Mouse (Mus musculus) gastrocnemius, postnatal 36 days (tissue): ENCODE measurements around the gene Fam184b. TPM values are rescaled to one million over a fixed set of nuclear protein-coding genes. Genes with fewer than 3 reads are reported as not detected.
A peak's percentile ranks its signal among the peaks of the same experiment; 100 is the strongest.
"Not testable (repeated sequence)": the region's sequence is repeated elsewhere in the genome, so short reads cannot be mapped to it uniquely, and the experiment has no call there.

Source experiments
- DNase-seq, 2 experiments: peaks; one replicate each; pipeline ENCODE4 v3.0.0; 2022
- intact Hi-C: fragments of 180-260 bp; cut with DNase I; formaldehyde crosslinking; loops from one replicate; pipeline ENCODE4 v1.15.1; 2025
- long read RNA-seq, 2 experiments: library from polyadenylated mRNA; stranded (forward); transcript quantifications; one replicate each; pipeline ENCODE4 v2.0.0; 2021
- total RNA-seq, 2 experiments: library from RNA; stranded (reverse); gene quantifications; 2 replicates each; pipeline ENCODE4 v1.2.3; 2021

The Fam184b gene
- total RNA-seq: under 1 TPM; 0.18 to 0.35 TPM
- long read RNA-seq, experiment 1: 0 reads
- long read RNA-seq, experiment 2: 0 reads

- intact Hi-C loops: no loop called here
- peak in 1 of 2 experiments; percentile 15 for DNase-seq
These were observed at the start of gene Fam184b for GRCm38 (mm10) chr5:45638806-45639714. TSS of gene Fam184b (minus strand) at chr5:45639614.

GRCm38 (mm10) chr5:45689152-45689551 is 49.7 kb upstream of the Fam184b start:
- DNase-seq: no peak
- intact Hi-C loops: no loop called here

GRCm38 (mm10) chr5:45686223-45686622 is 46.8 kb upstream of the Fam184b start:
- DNase-seq: no peak
- intact Hi-C loops: no loop called here

GRCm38 (mm10) chr5:45685243-45685642 is 45.8 kb upstream of the Fam184b start:
- intact Hi-C loops: no loop called here
- no peak for DNase-seq

- no peak for DNase-seq
- intact Hi-C loops: no loop called here
These were observed 44.0 kb upstream of the Fam184b start for GRCm38 (mm10) chr5:45683388-45683787.

GRCm38 (mm10) chr5:45679955-45680354 is 40.5 kb upstream of the Fam184b start:
- intact Hi-C loops: no loop called here
- no peak for DNase-seq

GRCm38 (mm10) chr5:45677639-45678038 is 38.2 kb upstream of the Fam184b start:
- intact Hi-C loops: no loop called here
- no peak for DNase-seq

- no peak for DNase-seq
- intact Hi-C loops: no loop called here
These were observed 35.6 kb upstream of the Fam184b start for GRCm38 (mm10) chr5:45675032-45675431.

GRCm38 (mm10) chr5:45670894-45671494 is 31.6 kb upstream of the Fam184b start:
- DNase-seq: no peak
- intact Hi-C loops: no loop called here

GRCm38 (mm10) chr5:45670280-45670670 is 30.9 kb upstream of the Fam184b start:
- no peak for DNase-seq
- intact Hi-C loops: no loop called here

- intact Hi-C loops: loop anchor here (2.0 to 10.0 kb wide), 3 partner anchors 137 to 197 kb away; partner anchors contain the start of gene Lcorl
- DNase-seq: peak; percentile 99 to 100
These were observed 30.3 kb upstream of the Fam184b start, which contains the start of gene Ncapg for GRCm38 (mm10) chr5:45669598-45670279. TSS of gene Ncapg (plus strand) at chr5:45669919.

- intact Hi-C loops: loop anchor here (2.0 to 10.0 kb wide), 3 partner anchors 137 to 196 kb away; partner anchors contain the start of gene Lcorl
- DNase-seq: no peak
These were observed 29.8 kb upstream of the Fam184b start for GRCm38 (mm10) chr5:45669234-45669597.

GRCm38 (mm10) chr5:45668831-45669230 is 29.4 kb upstream of the Fam184b start:
- intact Hi-C loops: loop anchor here (2.0 to 10.0 kb wide), 3 partner anchors 137 to 196 kb away; partner anchors contain the start of gene Lcorl
- DNase-seq: no peak

GRCm38 (mm10) chr5:45668324-45668723 is 28.9 kb upstream of the Fam184b start:
- DNase-seq: no peak
- intact Hi-C loops: loop anchor here (2.0 to 10.0 kb wide), 3 partner anchors 136 to 196 kb away; partner anchors contain the start of gene Lcorl

GRCm38 (mm10) chr5:45658406-45658805 is 19.0 kb upstream of the Fam184b start:
- intact Hi-C loops, DNase-seq: not testable (repeated sequence)

GRCm38 (mm10) chr5:45651026-45651703 is 11.8 kb upstream of the Fam184b start:
- intact Hi-C loops: no loop called here
- DNase-seq: no peak

- intact Hi-C loops: no loop called here
- DNase-seq: no peak
These were observed 290 bp upstream of the Fam184b start for GRCm38 (mm10) chr5:45639715-45640092.

GRCm38 (mm10) chr5:45638378-45638777 is 1.0 kb downstream of the Fam184b start:
- intact Hi-C loops: no loop called here
- no peak for DNase-seq

- no peak for DNase-seq
- intact Hi-C loops: no loop called here
These were observed 9.9 kb downstream of the Fam184b start for GRCm38 (mm10) chr5:45629470-45629869.

GRCm38 (mm10) chr5:45627771-45628170 is 11.6 kb downstream of the Fam184b start:
- DNase-seq: no peak
- intact Hi-C loops: no loop called here
